Mouse (Mus musculus): ENCODE results near the gene Rassf1. TPM values are rescaled to one million over a fixed set of nuclear protein-coding genes. Genes with fewer than 3 reads are reported as not detected.

Gene Rassf1
- polyA plus RNA-seq, 1 experiment from 2014 or later, result 35.5 TPM

DNA sequence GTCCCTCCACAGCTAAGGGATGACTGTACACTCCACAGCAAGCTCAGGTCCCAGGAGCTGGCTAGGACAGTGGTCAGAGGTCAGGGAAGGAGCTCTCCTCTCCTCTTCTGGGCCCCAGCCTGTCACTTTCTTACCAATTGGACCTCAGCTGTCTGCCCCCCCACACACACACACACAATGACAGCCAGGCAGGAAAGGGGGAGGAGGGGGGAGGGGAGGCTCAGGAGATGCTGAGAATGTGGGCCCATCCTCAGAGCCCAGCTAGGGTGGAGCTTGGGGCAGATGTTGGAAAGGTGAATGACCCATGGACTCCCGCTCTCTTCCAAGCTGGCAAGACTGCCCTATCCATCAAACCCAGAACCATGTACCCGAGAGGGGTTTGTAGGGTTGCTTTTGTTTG is 55.7 kb downstream of the Rassf1 start:
- Histone ChIP-seq H3K9ac (replicated peaks; ENCODE audit: low read length) (no peak overlapping the region), H3K4me2 (ENCODE audit: low read length) (no peak overlapping the region), H3K4me3 (replicated peaks; ENCODE audit: low read depth, low read length) (no peak overlapping the region), H3K27ac (replicated peaks; ENCODE audit: low read depth, low read length) (no peak overlapping the region), H3K27me3 (ENCODE audit: control insufficient read depth, insufficient read depth, low read length) (no peaks in the 10 kb centered on the region), H3K4me1 (ENCODE audit: control insufficient read depth, insufficient read depth, low read length) (peaks cover 26% of the 10 kb centered on the region), H3K36me3 (ENCODE audit: control insufficient read depth, insufficient read depth, low read length) (no peaks in the 10 kb centered on the region), H3K9me3 (ENCODE audit: control insufficient read depth, low read length) (no peaks in the 10 kb centered on the region)
- DNase-seq, result no peak
- ATAC-seq (ENCODE audit: low FRiP score, low TSS enrichment), result no peak
- WGBS, result 72% methylated on average over 2 of the region's 2 CpGs

DNA sequence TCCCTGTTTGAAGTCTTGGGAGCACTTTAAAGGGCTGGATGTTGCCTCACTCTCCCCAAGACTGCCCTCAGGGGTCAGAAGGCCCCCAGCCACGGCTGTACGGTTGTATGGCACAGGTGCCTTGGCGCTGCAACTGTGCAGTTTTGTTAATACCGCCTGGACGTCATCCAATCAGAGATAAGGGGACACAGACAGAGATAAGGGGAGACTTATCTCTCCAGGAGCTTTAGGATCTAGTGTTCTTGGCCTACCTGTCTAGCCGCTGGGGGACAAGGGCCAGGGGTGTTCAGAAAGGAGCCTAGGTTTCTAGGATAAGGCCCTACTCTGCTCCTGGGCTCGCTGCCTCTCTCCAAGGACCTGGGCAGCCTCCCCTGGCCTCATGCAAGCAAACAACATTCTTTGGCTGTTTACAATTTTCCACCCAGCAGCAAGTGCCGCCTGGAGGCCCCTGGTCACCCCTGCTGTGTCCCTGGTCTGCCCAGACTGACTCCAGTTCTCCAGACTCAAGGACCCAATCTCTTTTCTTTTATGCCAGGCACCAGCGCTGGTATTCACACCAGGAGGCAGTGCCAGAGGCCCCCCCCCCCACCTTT is 56.4 kb downstream of the Rassf1 start:
- WGBS, result 63% methylated on average over 9 of the region's 9 CpGs
- H3K4me1 ChIP-seq (ENCODE audit: control insufficient read depth, insufficient read depth, low read length), result peaks cover 25% of the 10 kb centered on the region
- H3K27ac ChIP-seq (replicated peaks; ENCODE audit: low read depth, low read length), result no peak overlapping the region
- DNase-seq, result no peak
- no peak overlapping the region for H3K4me3 ChIP-seq (replicated peaks; ENCODE audit: low read depth, low read length)
- H3K27me3 ChIP-seq (ENCODE audit: control insufficient read depth, insufficient read depth, low read length), result no peaks in the 10 kb centered on the region
- no peak overlapping the region for H3K4me2 ChIP-seq (ENCODE audit: low read length)
- no peak for ATAC-seq (ENCODE audit: low FRiP score, low TSS enrichment)
- no peaks in the 10 kb centered on the region for H3K36me3 ChIP-seq (ENCODE audit: control insufficient read depth, insufficient read depth, low read length)
- H3K9me3 ChIP-seq (ENCODE audit: control insufficient read depth, low read length), result no peaks in the 10 kb centered on the region
- H3K9ac ChIP-seq (replicated peaks; ENCODE audit: low read length), result no peak overlapping the region

DNA sequence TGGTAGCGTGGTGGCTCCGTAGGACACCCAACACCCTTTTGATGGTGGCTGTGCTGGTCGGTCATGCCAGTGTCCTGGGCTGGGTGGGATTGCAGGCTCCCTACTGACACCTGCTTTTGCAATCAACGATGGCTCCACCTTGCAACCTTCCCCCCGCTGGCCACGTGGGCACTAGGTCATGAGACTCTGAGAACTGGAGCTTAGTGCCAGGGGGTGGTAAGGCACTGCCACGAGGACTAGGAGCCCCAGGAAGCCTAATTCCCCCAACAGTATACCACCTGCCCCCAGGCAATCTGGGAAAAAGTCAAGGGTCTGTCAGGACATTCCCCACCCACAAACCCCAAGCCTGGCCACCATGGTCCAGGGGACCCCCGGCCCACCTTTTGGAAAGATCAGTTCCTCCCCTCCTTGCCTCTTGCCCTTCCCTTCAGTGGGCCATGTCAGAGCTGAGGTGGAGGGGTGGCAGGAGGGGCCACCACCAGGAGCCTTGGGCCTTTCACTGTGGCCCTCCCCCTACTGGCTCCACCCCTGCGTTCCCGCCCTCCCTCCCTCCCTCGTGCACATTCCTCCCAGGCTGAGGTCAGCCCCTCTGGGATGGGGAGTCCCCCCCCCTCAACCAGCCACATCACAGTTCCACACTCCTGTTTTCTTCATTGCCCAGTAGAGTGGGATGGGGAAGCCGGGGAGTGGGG is 57.5 kb downstream of the Rassf1 start, which contains the start of gene Sema3b:
Sema3b (minus strand) TSS at position 489 of the 692 bp plus-strand sequence.
- no peak within 1 kb of the TSS for H3K4me3 ChIP-seq (replicated peaks; ENCODE audit: low read depth, low read length)
- no peak within 1 kb of the TSS for H3K27ac ChIP-seq (replicated peaks; ENCODE audit: low read depth, low read length)
- 43% methylated on average over 12 of the region's 12 CpGs for WGBS
- no peak within 1 kb of the TSS for H3K9ac ChIP-seq (replicated peaks; ENCODE audit: low read length)
- H3K36me3 ChIP-seq (ENCODE audit: control insufficient read depth, insufficient read depth, low read length), result peaks cover 2% of the 10 kb centered on the region
- no peaks in the 10 kb centered on the region for H3K9me3 ChIP-seq (ENCODE audit: control insufficient read depth, low read length)
- H3K4me1 ChIP-seq (ENCODE audit: control insufficient read depth, insufficient read depth, low read length), result peaks cover 29% of the 10 kb centered on the region
- DNase-seq (no peak), ATAC-seq (ENCODE audit: low FRiP score, low TSS enrichment) (no peak)
- no peaks in the 10 kb centered on the region for H3K27me3 ChIP-seq (ENCODE audit: control insufficient read depth, insufficient read depth, low read length)
- H3K4me2 ChIP-seq (ENCODE audit: low read length), result no peak within 1 kb of the TSS

DNA sequence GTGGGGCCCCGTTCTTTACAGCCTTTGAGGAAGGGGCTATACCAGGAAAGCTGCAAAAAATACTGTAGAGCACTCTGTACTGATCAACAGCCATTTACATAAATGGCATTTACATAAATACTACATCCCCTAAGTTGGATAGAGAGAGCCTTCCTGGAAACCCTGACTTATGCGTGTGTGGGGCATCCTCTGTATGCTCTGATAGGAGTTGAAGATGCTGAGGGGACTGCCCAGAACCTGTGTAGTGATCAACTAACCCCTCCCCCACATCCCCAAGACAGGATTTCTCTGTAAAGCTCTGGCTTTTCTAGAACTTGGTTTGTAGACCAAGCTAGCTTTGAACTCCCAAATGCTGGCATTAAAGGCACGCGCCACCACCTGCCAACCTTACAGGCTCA is 58.1 kb downstream of the Rassf1 start:
- H3K4me3 ChIP-seq (replicated peaks; ENCODE audit: low read depth, low read length), result no peak overlapping the region
- DNase-seq (no peak), ATAC-seq (ENCODE audit: low FRiP score, low TSS enrichment) (no peak)
- H3K4me1 ChIP-seq (ENCODE audit: control insufficient read depth, insufficient read depth, low read length), result peaks cover 29% of the 10 kb centered on the region
- no peaks in the 10 kb centered on the region for H3K27me3 ChIP-seq (ENCODE audit: control insufficient read depth, insufficient read depth, low read length)
- WGBS, result 64% methylated on average over 4 of the region's 4 CpGs
- H3K9ac ChIP-seq (replicated peaks; ENCODE audit: low read length), result no peak overlapping the region
- H3K27ac ChIP-seq (replicated peaks; ENCODE audit: low read depth, low read length), result no peak overlapping the region
- H3K36me3 ChIP-seq (ENCODE audit: control insufficient read depth, insufficient read depth, low read length), result peaks cover 7% of the 10 kb centered on the region
- H3K9me3 ChIP-seq (ENCODE audit: control insufficient read depth, low read length), result no peaks in the 10 kb centered on the region
- no peak overlapping the region for H3K4me2 ChIP-seq (ENCODE audit: low read length)

DNA sequence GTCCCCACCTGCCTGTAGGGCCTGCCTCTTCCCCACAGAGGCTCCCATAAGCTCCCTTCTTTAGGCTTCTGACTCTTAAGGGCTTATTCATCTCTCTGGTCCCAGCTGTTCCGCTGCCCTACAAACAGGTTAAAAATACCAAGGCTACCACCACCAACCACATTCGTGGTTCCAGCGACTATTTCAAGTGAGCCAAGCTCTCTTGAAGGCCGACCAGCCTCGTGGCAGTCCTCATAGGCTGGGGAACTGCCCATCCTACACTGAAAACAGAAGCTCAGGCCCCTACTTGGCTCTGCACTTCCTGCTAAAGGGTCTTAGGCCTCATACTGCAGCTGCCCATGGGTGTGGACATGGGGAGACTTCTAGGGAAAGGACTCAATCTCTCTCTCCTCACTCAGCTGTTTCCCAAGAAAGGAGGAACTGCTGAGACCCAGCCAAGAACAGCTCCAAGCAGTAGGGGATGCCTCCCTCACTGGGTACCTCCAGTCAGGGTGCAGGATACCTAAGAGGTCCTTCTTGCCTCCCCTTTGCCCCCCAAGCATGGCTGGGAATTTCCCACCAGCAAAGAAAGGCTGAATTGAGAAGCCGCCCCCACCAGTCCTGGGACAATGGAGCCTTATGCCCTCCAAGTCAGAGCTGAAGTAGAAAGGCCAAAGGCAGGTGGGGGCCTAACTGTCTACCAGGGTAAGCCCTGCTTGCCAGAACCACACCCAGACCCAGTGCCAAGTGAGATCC is 60.3 kb downstream of the Rassf1 start:
- H3K4me1 ChIP-seq (ENCODE audit: control insufficient read depth, insufficient read depth, low read length), result peaks cover 22% of the 10 kb centered on the region

More for the DNA sequence above, 60.3 kb downstream of the Rassf1 start:
- H3K9ac ChIP-seq (replicated peaks; ENCODE audit: low read length), result peak overlapping the region; percentile 80
- ATAC-seq (ENCODE audit: low FRiP score, low TSS enrichment) (no peak; the same call in 1 of the 2 replicates), DNase-seq (no peak)
- H3K27me3 ChIP-seq (ENCODE audit: control insufficient read depth, insufficient read depth, low read length), result no peaks in the 10 kb centered on the region
- peak overlapping the region; percentile 100 for H3K27ac ChIP-seq (replicated peaks; ENCODE audit: low read depth, low read length)
- H3K36me3 ChIP-seq (ENCODE audit: control insufficient read depth, insufficient read depth, low read length), result peaks cover 29% of the 10 kb centered on the region
- H3K4me3 ChIP-seq (replicated peaks; ENCODE audit: low read depth, low read length), result peak overlapping the region; percentile 25; the same call in 1 of the 2 replicates
- no peaks in the 10 kb centered on the region for H3K9me3 ChIP-seq (ENCODE audit: control insufficient read depth, low read length)
- 77% methylated on average over 6 of the region's 6 CpGs for WGBS
- H3K4me2 ChIP-seq (ENCODE audit: low read length), result peak overlapping the region; percentile 70

Other genes with a start within 250 kb of the Rassf1 start
- gene Hemk1, start 213.2 kb upstream of the Rassf1 start, polyA plus RNA-seq (2014; fragmentation: Nextera tagmentation; extraction: Ambion mirVana), result 20.9 and 21.7 TPM in 2 replicates
- 4.1 and 6.3 TPM in 2 replicates for gene 6430571L13Rik, start 211.0 kb upstream of the Rassf1 start, polyA plus RNA-seq (2014; fragmentation: Nextera tagmentation; extraction: Ambion mirVana)
- gene Cacna2d2, start 151.9 kb upstream of the Rassf1 start, polyA plus RNA-seq (2014; fragmentation: Nextera tagmentation; extraction: Ambion mirVana), result 7.9 and 10.6 TPM in 2 replicates
- gene Tmem115, start 17.6 kb upstream of the Rassf1 start, polyA plus RNA-seq (2014; fragmentation: Nextera tagmentation; extraction: Ambion mirVana), result 50.9 and 51.7 TPM in 2 replicates
- gene Cyb561d2, start 9.4 kb upstream of the Rassf1 start, polyA plus RNA-seq (2014; fragmentation: Nextera tagmentation; extraction: Ambion mirVana), result 35.1 and 49.6 TPM in 2 replicates
- gene Nprl2, start 9.3 kb upstream of the Rassf1 start, polyA plus RNA-seq (2014; fragmentation: Nextera tagmentation; extraction: Ambion mirVana), result 69.4 and 75.7 TPM in 2 replicates
- gene Zmynd10, start 4.3 kb upstream of the Rassf1 start, polyA plus RNA-seq (2014; fragmentation: Nextera tagmentation; extraction: Ambion mirVana), result 2.2 and 2.5 TPM in 2 replicates
- gene Tusc2, start 11.7 kb downstream of the Rassf1 start, polyA plus RNA-seq (2014; fragmentation: Nextera tagmentation; extraction: Ambion mirVana), result 119 and 120 TPM in 2 replicates
- gene Hyal2, start 16.4 kb downstream of the Rassf1 start, polyA plus RNA-seq (2014; fragmentation: Nextera tagmentation; extraction: Ambion mirVana), result 86.8 and 97.7 TPM in 2 replicates
- 3.4 and 4.9 TPM in 2 replicates for gene Hyal1, start 25.4 kb downstream of the Rassf1 start, polyA plus RNA-seq (2014; fragmentation: Nextera tagmentation; extraction: Ambion mirVana)
- 14.1 and 18.2 TPM in 2 replicates for gene Naa80, start 27.3 kb downstream of the Rassf1 start, polyA plus RNA-seq (2014; fragmentation: Nextera tagmentation; extraction: Ambion mirVana)
- gene Hyal3, start 29.3 kb downstream of the Rassf1 start, polyA plus RNA-seq (2014; fragmentation: Nextera tagmentation; extraction: Ambion mirVana), result 0.89 and 1.4 TPM in 2 replicates
- gene Ifrd2, start 36.1 kb downstream of the Rassf1 start, polyA plus RNA-seq (2014; fragmentation: Nextera tagmentation; extraction: Ambion mirVana), result 14.5 and 15.7 TPM in 2 replicates
- gene Sema3b, start 57.7 kb downstream of the Rassf1 start, polyA plus RNA-seq (2014; fragmentation: Nextera tagmentation; extraction: Ambion mirVana), result 1.5 and 3.2 TPM in 2 replicates
- 284 and 326 TPM in 2 replicates for gene Gnai2, start 83.8 kb downstream of the Rassf1 start, polyA plus RNA-seq (2014; fragmentation: Nextera tagmentation; extraction: Ambion mirVana)
- gene Slc38a3, start 118.0 kb downstream of the Rassf1 start, polyA plus RNA-seq (2014; fragmentation: Nextera tagmentation; extraction: Ambion mirVana), result 20.4 and 31.9 TPM in 2 replicates
- gene Gnat1, start 128.2 kb downstream of the Rassf1 start, polyA plus RNA-seq (2014; fragmentation: Nextera tagmentation; extraction: Ambion mirVana), result 0.97 and 2.0 TPM in 2 replicates
- 34.0 and 37.0 TPM in 2 replicates for gene Sema3f, start 158.9 kb downstream of the Rassf1 start, polyA plus RNA-seq (2014; fragmentation: Nextera tagmentation; extraction: Ambion mirVana)
- gene Rbm5, start 219.4 kb downstream of the Rassf1 start, polyA plus RNA-seq (2014; fragmentation: Nextera tagmentation; extraction: Ambion mirVana), result 190 and 241 TPM in 2 replicates